Mouse (Mus musculus): ENCODE results near the gene Suco.

GRCm38 (mm10) chr1:161924321-161924720, 47.8 kb upstream of the Suco start:
- TF ChIP-seq CTCF (IDR thresholded peaks at IDR 0.05; ENCODE audit: borderline replicate concordance, control insufficient read depth, extremely low read depth, insufficient read depth, low read length, poor library complexity) (no peak), POLR2A (IDR thresholded peaks at IDR 0.05; ENCODE audit: control insufficient read depth, extremely low read depth, insufficient read depth, low read length, poor library complexity) (no peak)
